Mouse (Mus musculus) urinary bladder, adult 2 months (tissue): Measurements from ENCODE around the gene Nkx3-2. TPM values are rescaled to one million over a fixed set of nuclear protein-coding genes. Genes with fewer than 3 reads are reported as not detected.

Source experiments
- polyA plus RNA-seq: library from polyadenylated mRNA; depleted of rRNA; stranded (reverse); fragments of >200 nt; gene quantifications from 2 replicates; pipeline ENCODE4 v1.2.3, GENCODE M21; 2012; rRNA removed

The Nkx3-2 gene
- polyA plus RNA-seq, 1 experiment = not detected

Other genes with a start within 250 kb of the Nkx3-2 start
- 49.1 and 52.4 TPM in 2 replicates for gene Rab28, start 56.3 kb downstream of the Nkx3-2 start, polyA plus RNA-seq
- 9.9 and 11.8 TPM in 2 replicates for gene Bod1l, start 79.8 kb upstream of the Nkx3-2 start, polyA plus RNA-seq